Mouse (Mus musculus): Measurements from ENCODE around the gene Lingo2.

- TF ChIP-seq GATA1 (IDR thresholded peaks at IDR 0.05; ENCODE audit: borderline replicate concordance, low read length): no peak
- TF ChIP-seq FLI1 (IDR thresholded peaks at IDR 0.05; ENCODE audit: low read length): no peak
Observed at GRCm38 (mm10) chr4:35752121-35752860, 1199.3 kb downstream of the Lingo2 start.

Measured in megakaryocyte, embryonic 14.5 days (primary cell).